Mouse (Mus musculus): ENCODE measurements at regions not wholly inside any gene's neighbourhood (a gene's known extent, or its start where the extent isn't known, plus 50 kb on each side); places are given as distances from the start of the nearest gene placed in this dataset.

GRCm38 (mm10) chr12:54448221-54448620, 208.2 kb downstream of the Sptssa start:
- TF ChIP-seq FOSL1 (IDR thresholded peaks at IDR 0.05; ENCODE audit: insufficient read depth, low read length, poor library complexity, severe bottlenecking): no peak
- no peak for TF ChIP-seq CTCF (IDR thresholded peaks at IDR 0.05; ENCODE audit: control insufficient read depth, insufficient read depth, insufficient read length)
- no peak for TF ChIP-seq MAX (IDR thresholded peaks at IDR 0.05)
- no peak for TF ChIP-seq USF1 (IDR thresholded peaks at IDR 0.05; ENCODE audit: low read depth)
- no peak for TF ChIP-seq MYOG (IDR thresholded peaks at IDR 0.05; ENCODE audit: control insufficient read depth, extremely low read depth, insufficient read length)
- TF ChIP-seq CEBPB (IDR thresholded peaks at IDR 0.05; ENCODE audit: low read depth): no peak
